Mouse (Mus musculus): ENCODE data around the gene Spocd1. TPM values are rescaled to one million over a fixed set of nuclear protein-coding genes. Genes with fewer than 3 reads are reported as not detected.

The Spocd1 gene
- total and polyA plus RNA-seq, 3 experiments = 0.04 to 0.07 TPM; not detected in 1

DNA sequence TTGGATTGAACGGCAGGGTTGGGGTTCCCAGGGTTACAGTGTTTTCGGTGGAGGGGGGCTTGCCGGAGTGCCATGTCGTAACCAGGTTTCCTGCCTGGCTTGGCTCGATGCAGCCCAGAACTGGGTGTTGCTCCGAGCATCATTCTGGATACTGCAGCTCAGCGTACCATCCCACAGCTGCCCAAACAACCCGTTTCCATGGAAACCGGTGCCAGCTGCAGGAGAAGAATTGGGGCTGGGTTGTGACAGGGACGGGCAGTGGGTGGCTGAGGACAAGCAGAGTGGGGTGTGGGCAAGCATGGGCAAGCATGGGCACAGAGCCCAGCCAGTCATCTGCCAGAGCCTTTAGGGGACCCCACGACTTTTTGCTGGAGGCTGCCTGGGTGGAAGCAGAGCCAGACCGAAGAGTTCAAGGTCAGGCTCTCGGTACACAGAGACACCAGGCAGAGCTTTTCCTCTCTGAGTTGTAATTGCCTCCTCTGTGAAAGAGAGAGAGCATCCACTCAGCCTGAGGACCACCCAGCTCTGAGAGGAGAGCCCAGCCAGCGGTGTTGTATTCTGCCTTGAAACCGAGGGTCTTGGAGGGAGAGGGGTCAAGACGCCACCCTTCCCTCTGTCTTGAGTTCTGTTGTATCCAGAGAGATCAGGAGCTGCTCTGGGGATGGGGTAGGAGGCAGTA lies 5.3 kb downstream of the Spocd1 start:
- in situ Hi-C loops (cut with MboI; ENCODE audit: low pct_ligation_motif_present, low pct_unique_long_range_greater_than_20kb, low sequenced_read_pairs) = no loop called here

DNA sequence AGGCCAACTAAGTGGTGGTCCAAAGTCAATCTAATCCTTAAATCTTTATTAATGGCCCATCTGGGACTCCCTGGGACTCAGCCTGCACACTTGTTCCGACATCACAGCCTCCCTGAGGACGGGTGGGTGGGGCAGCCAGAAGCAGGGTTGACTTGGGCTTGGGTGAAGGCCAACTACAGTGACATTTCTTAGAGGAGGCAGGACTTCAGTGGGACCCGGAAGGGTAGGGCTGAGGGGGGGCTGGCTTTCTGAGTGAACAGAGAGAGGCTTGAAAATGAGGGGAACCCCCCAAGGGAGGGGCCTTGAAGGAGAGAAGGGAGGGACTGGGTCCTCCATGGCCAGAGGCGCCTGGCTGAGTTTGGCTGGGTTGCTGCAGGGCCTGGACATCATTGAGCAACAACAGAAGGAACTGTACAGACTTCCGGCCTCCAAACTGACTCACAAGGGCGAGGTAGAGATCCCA lies 22.3 kb downstream of the Spocd1 start:
- DNase-seq (ENCODE audit: extremely low read depth) = no peak
- peaks cover 69% of the 10 kb centered on the region for H3K27me3 ChIP-seq (replicated peaks)
- no peaks in the 10 kb centered on the region for H3K9me3 ChIP-seq (replicated peaks; ENCODE audit: low read length)
- dilution Hi-C loops (cut with MboI; ENCODE audit: extremely low pct_ligation_motif_present, extremely low pct_unique_long_range_greater_than_20kb, low sequenced_read_pairs) (no loop called here), in situ Hi-C loops (cut with MboI; ENCODE audit: low pct_ligation_motif_present, low pct_unique_long_range_greater_than_20kb, low sequenced_read_pairs) (no loop called here)
- H3K4me1 ChIP-seq (ENCODE audit: control insufficient read depth in 1 of 2, insufficient read depth in 2 of 2) = peaks cover 19 to 30% of the 10 kb centered on the region in 2 experiments
- H3K9ac ChIP-seq (ENCODE audit: insufficient read depth, low read depth) = no peak overlapping the region
- H3K4me2 ChIP-seq (ENCODE audit: insufficient read depth, low read depth, poor library complexity, severe bottlenecking) = no peak overlapping the region
- H3K36me3 ChIP-seq (replicated peaks in 1 of 2; ENCODE audit: control insufficient read depth in 1 of 2, insufficient read depth in 1 of 2, low read length in 1 of 2) = no peaks in the 10 kb centered on the region
- no peak overlapping the region for H3K4me3 ChIP-seq (replicated peaks in 1 of 3; ENCODE audit: low read depth in 2 of 3, low read length in 2 of 3, poor library complexity in 1 of 3)
- TF ChIP-seq RAD21 (IDR thresholded peaks at IDR 0.05; ENCODE audit: low read depth, low read length) = no peak
- no peak for TF ChIP-seq MXI1 (IDR thresholded peaks at IDR 0.05; ENCODE audit: low read depth, low read length)
- TF ChIP-seq ZKSCAN1 (IDR thresholded peaks at IDR 0.05; ENCODE audit: borderline replicate concordance, low read depth, low read length) = no peak
- no peak for TF ChIP-seq JUN (IDR thresholded peaks at IDR 0.05; ENCODE audit: insufficient read depth, low read depth, low read length)
- no peaks in the 10 kb centered on the region for H3K79me2 ChIP-seq (replicated peaks; ENCODE audit: control insufficient read depth, extremely low read depth, insufficient read depth, poor library complexity, severe bottlenecking)
- no peak overlapping the region for H3K27ac ChIP-seq (ENCODE audit: insufficient read depth, low read depth)

More for the DNA sequence above, 5.3 kb downstream of the Spocd1 start:
- Histone ChIP-seq H3K4me3 (replicated peaks in 1 of 3; ENCODE audit: low read depth in 2 of 3, low read length in 2 of 3, poor library complexity in 1 of 3) (no peak overlapping the region), H3K4me2 (ENCODE audit: insufficient read depth, low read depth, poor library complexity, severe bottlenecking) (no peak overlapping the region), H3K4me1 (ENCODE audit: control insufficient read depth in 1 of 2, insufficient read depth in 2 of 2) (0 out of 4 replicates have a peak, but pooled peaks cover 0 to 2% of the 10 kb centered on the region in 2 experiments), H3K36me3 (replicated peaks in 1 of 2; ENCODE audit: control insufficient read depth in 1 of 2, insufficient read depth in 1 of 2, low read length in 1 of 2) (no peaks in the 10 kb centered on the region), H3K9me3 (replicated peaks; ENCODE audit: low read length) (peaks cover 10% of the 10 kb centered on the region), H3K27ac (ENCODE audit: insufficient read depth, low read depth) (no peak overlapping the region), H3K9ac (ENCODE audit: insufficient read depth, low read depth) (no peak overlapping the region), H3K27me3 (replicated peaks) (peaks cover 29% of the 10 kb centered on the region), H3K79me2 (replicated peaks; ENCODE audit: control insufficient read depth, extremely low read depth, insufficient read depth, poor library complexity, severe bottlenecking) (no peaks in the 10 kb centered on the region)
- dilution Hi-C loops (cut with MboI; ENCODE audit: extremely low pct_ligation_motif_present, extremely low pct_unique_long_range_greater_than_20kb, low sequenced_read_pairs) = no loop called here
- no peak for DNase-seq (ENCODE audit: extremely low read depth)
- no peak for TF ChIP-seq USF1 (IDR thresholded peaks at IDR 0.05; ENCODE audit: low read depth, low read length)
- no peak for TF ChIP-seq SMC3 (IDR thresholded peaks at IDR 0.05; ENCODE audit: low read depth, low read length)
- no peak for TF ChIP-seq MAX (IDR thresholded peaks at IDR 0.05; ENCODE audit: low read length)
- TF ChIP-seq NELFE (IDR thresholded peaks at IDR 0.05; ENCODE audit: low read depth, low read length) = no peak
- no peak for TF ChIP-seq UBTF (IDR thresholded peaks at IDR 0.05; ENCODE audit: low read depth, low read length)
- no peak for TF ChIP-seq ZNF384 (IDR thresholded peaks at IDR 0.05; ENCODE audit: low read depth, low read length)

DNA sequence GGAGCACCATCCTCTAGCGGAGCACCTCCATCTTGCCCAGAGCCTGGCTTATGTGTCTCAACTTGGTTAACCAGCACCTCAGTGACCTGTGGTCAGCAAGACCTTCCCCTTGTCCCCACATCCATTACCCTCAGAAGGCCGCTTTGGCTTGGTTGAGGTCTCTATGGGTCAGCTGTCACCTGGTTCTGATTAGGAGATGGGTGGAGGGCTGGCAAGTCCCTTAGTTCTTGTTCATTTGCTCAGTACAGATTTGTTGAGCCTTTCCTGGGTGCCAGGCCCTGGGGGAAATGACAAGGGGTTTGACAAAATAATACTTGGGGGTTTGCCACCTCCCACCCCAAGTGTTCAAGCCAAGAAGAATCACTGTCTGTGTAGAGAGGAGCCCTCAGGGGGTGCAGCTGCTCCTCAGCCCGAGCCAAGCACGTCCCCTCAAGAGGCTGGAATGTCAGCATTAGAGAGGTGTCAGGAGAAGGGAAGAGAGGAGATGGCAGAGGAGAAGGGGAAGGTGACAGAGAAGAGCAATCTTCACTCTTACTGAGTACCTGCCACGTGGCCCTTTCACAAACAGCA lies 23.3 kb downstream of the Spocd1 start:
- dilution Hi-C loops (cut with MboI; ENCODE audit: extremely low pct_ligation_motif_present, extremely low pct_unique_long_range_greater_than_20kb, low sequenced_read_pairs) (no loop called here), in situ Hi-C loops (cut with MboI; ENCODE audit: low pct_ligation_motif_present, low pct_unique_long_range_greater_than_20kb, low sequenced_read_pairs) (no loop called here)
- no peak for DNase-seq (ENCODE audit: extremely low read depth)
- Histone ChIP-seq H3K4me1 (ENCODE audit: control insufficient read depth in 1 of 2, insufficient read depth in 2 of 2) (peaks cover 19 to 31% of the 10 kb centered on the region in 2 experiments), H3K4me2 (ENCODE audit: insufficient read depth, low read depth, poor library complexity, severe bottlenecking) (no peak overlapping the region), H3K9me3 (replicated peaks; ENCODE audit: low read length) (no peaks in the 10 kb centered on the region), H3K27ac (ENCODE audit: insufficient read depth, low read depth) (no peak overlapping the region), H3K9ac (ENCODE audit: insufficient read depth, low read depth) (no peak overlapping the region), H3K27me3 (replicated peaks) (peaks cover 71% of the 10 kb centered on the region), H3K4me3 (replicated peaks in 1 of 3; ENCODE audit: low read depth in 2 of 3, low read length in 2 of 3, poor library complexity in 1 of 3) (no peak overlapping the region), H3K79me2 (replicated peaks; ENCODE audit: control insufficient read depth, extremely low read depth, insufficient read depth, poor library complexity, severe bottlenecking) (no peaks in the 10 kb centered on the region), H3K36me3 (replicated peaks in 1 of 2; ENCODE audit: control insufficient read depth in 1 of 2, insufficient read depth in 1 of 2, low read length in 1 of 2) (no peaks in the 10 kb centered on the region)
- TF ChIP-seq MAX (IDR thresholded peaks at IDR 0.05; ENCODE audit: low read length) (no peak), ZMIZ1 (IDR thresholded peaks at IDR 0.05; ENCODE audit: low read depth, low read length) (no peak), IRF4 (IDR thresholded peaks at IDR 0.05; ENCODE audit: low read depth, low read length) (no peak), GABPA (IDR thresholded peaks at IDR 0.05; ENCODE audit: insufficient replicate concordance, low read depth, low read length) (no peak), ELF1 (IDR thresholded peaks at IDR 0.05; ENCODE audit: low read depth, low read length) (no peak), SIN3A (IDR thresholded peaks at IDR 0.05; ENCODE audit: low read length) (no peak), POLR2AphosphoS2 (IDR thresholded peaks at IDR 0.05; ENCODE audit: low read depth, low read length) (no peak), CTCF (conservative IDR thresholded peaks at IDR 0.05 in 1 of 2, IDR thresholded peaks at IDR 0.05 in 1 of 2; ENCODE audit: low read depth in 2 of 2, low read length in 2 of 2) (no peak), MAZ (IDR thresholded peaks at IDR 0.05; ENCODE audit: low read depth, low read length) (no peak), RCOR1 (conservative IDR thresholded peaks at IDR 0.05; ENCODE audit: low read depth, low read length) (no peak), CHD2 (IDR thresholded peaks at IDR 0.05; ENCODE audit: low read length) (no peak), USF1 (IDR thresholded peaks at IDR 0.05; ENCODE audit: low read depth, low read length) (no peak), USF2 (conservative IDR thresholded peaks at IDR 0.05; ENCODE audit: low read depth, low read length) (no peak), MEF2A (IDR thresholded peaks at IDR 0.05; ENCODE audit: borderline replicate concordance, low read depth, low read length) (no peak)

Measured in CH12.LX (cell line).